Mouse (Mus musculus) thymus, postnatal 25 days (tissue): ENCODE measurements around the gene Rasl11b.
A peak's percentile ranks its signal among the peaks of the same experiment; 100 is the strongest.

Experiments used
- DNase-seq: peaks from one replicate; pipeline ENCODE4 v3.0.0; 2022

Gene Rasl11b

DNA sequence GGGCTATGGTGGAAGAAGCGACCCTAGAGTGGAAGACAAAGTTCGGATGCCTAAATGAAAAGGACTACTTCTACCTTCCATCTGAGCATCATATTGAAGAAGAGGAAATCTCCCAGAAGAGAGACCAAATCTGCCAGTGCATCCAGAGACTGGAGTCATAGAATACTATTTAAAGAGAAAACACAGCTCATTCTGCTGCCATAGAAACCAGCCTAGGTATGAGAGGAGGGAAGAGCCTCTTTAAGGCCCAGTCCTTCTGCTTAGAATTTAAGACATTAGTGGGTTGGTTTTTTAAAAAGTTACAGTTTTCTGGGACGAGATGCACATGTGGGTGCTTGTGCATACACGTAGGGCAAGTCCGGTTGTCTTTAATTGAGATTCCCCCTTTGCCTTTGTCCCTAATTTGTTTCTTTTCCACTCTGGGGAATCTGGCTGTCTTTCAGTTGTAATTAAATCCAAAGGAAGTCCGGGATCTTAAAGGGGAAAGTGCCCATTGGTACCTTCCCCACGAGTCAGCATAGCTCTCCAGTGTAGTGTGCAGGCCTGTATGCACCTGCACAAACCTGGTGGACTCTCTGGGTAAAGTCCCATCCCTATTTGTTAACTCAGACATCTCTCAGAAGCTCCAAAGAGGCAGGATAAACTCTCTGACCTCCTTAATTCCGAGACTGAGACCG lies 5.5 kb upstream of the Rasl11b start:
- no peak for DNase-seq

GRCm38 (mm10) chr5:74190161-74190491 lies 5.0 kb upstream of the Rasl11b start:
- DNase-seq: no peak

GRCm38 (mm10) chr5:74190911-74191310 lies 4.2 kb upstream of the Rasl11b start:
- DNase-seq: no peak

DNA sequence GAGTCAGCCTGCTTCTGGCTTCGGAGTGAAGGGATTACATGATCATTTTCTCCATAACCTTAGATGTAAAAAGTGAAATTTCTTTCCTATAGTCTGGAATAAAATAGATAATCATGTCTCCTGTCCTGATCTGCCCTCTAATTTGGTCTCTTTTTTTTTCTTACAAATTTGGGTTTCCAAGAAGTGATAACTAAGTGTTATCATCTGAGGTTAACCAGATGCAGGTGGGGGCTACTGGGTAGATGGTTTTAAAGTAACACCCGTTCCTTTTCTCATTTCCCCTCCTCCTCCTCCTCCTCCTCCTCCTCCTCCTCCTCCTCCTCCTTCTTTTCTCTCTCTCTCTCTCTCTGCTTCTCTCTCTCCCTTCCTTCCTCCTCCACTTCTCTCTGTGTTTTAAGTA lies 2.1 kb upstream of the Rasl11b start:
- no peak for DNase-seq

DNA sequence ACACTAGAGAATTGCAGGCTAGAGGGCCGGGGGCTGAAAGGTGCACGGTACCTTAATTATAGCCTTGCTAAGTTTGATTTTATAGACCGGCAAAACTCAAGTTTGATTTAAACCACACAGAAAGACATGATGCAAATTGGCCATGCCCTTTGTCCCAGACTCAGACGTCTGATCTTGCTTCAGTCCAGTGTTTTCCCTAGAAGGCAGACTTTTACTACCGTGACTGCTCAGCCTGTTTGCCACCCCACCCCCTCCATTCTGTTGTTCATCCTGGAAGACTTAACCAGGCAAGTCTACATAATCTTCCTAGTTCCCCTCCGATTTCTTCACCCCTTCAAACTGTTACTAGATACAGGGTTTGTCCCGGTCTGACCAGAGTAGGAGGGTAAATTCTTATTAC lies 1.5 kb upstream of the Rasl11b start:
- no peak for DNase-seq

GRCm38 (mm10) chr5:74194027-74194840 lies 852 bp upstream of the Rasl11b start:
- DNase-seq: no peak

DNA sequence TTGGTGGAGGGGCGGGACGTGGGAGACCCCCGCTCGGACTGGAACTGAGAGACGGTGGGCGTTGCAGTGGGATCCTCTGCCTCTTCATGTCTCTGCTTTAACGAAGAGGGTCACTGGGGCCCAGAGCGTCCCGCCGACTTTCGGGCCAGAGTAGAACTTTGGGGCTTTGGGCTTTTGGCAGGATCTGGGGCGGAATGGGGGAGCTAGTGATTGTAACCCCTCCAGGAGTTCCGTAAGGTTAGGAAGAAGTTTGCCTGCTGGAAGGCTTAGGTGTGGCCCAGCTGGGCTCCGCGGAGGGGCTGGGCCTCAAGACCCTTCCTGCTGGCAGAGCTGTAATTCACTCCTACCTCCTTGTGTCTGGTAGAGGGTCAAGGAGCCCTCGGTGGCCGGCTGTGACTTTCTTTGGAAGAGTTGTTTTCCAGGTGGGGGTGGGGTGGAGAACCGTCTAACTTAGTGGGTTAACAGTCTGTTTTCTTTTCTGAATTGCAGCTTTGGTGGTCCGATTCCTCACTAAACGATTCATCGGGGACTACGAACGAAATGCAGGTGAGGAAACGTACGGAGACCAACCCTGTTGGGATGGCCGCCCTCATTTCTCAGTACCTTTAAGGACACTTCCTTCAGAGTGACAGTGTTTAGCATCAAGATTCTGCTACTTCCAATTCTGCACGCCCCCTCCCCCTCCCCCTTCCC lies 674 bp downstream of the Rasl11b start:
- no peak for DNase-seq

- peak; percentile 63 for DNase-seq
These were observed 1.2 kb downstream of the Rasl11b start for GRCm38 (mm10) chr5:74196307-74196618.

DNA sequence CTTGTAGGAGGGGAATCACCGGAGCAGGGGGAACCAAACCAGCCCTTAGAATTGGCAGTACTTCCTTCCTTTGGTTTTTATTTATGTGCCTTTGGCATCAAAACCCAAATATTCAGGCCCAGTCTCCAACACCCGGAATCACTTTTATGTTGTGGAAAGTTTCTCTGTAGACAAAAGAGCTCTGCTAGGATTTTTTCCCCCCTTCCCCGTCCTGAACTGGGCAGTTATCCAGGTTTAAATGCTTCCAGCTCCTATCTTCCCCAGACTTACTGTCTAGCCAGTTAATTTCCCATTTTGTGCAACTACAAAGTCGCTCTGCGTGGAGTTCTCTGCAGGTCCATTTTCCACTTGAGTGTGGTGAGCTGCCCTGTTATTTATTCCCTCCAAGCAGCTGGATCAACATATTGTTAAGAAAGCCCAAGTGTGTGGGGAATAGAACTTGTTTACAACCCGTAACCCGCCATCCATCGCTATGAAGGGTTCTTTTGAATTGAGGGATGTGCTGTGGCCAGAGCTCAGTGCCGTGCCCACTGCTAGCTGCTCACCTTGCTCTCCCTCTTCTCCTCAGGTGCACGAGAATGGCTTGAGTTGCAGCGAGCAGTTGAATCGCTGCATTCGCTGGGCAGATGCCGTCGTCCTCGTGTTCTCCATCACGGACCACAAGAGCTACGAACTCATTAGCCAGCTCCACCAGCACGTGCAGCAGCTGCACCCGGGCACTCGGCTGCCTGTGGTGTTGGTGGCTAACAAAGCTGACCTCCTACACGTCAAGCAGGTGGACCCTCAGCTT lies 2.6 kb downstream of the Rasl11b start:
- no peak for DNase-seq

DNA sequence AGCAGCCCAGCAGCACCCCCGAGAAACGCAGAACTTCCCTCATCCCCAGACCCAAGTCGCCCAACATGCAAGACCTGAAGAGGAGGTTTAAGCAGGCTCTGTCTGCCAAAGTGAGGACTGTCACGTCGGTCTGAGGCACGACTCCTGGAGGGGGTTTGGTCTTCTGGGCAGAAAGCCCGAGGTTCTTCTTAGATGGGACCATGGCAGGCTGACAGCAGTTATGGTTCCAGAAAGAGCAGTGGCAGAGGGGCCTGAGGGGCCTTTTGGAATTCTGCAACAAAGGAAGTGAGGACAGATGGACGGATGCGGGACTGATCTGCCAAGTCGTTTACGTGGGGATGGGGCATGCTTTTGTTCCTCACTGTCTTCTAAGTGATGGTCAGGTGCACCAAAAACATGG lies 3.4 kb downstream of the Rasl11b start:
- no peak for DNase-seq

- DNase-seq: peak; percentile 16
These were observed 4.7 kb downstream of the Rasl11b start for GRCm38 (mm10) chr5:74199793-74200192.

DNA sequence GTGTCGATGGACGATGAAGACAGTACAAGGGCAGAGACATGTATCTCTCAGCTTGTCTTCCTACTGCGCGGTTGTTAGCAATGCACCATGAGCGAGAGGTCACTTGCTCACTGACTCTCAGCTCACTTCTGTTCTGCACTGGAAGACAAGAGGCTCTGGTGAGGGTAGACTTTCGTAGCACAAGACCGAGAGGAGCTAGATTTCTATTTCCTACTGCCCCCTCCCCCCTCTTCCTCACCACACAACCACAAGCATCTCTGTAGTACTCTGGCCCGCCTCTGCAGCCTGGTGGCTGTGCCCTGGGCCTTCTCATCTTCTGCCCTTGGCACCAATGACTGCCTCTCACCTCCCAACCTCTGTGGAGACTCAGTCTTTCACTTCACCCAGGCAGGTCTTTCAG lies 5.4 kb downstream of the Rasl11b start:
- DNase-seq: peak; percentile 63

DNA sequence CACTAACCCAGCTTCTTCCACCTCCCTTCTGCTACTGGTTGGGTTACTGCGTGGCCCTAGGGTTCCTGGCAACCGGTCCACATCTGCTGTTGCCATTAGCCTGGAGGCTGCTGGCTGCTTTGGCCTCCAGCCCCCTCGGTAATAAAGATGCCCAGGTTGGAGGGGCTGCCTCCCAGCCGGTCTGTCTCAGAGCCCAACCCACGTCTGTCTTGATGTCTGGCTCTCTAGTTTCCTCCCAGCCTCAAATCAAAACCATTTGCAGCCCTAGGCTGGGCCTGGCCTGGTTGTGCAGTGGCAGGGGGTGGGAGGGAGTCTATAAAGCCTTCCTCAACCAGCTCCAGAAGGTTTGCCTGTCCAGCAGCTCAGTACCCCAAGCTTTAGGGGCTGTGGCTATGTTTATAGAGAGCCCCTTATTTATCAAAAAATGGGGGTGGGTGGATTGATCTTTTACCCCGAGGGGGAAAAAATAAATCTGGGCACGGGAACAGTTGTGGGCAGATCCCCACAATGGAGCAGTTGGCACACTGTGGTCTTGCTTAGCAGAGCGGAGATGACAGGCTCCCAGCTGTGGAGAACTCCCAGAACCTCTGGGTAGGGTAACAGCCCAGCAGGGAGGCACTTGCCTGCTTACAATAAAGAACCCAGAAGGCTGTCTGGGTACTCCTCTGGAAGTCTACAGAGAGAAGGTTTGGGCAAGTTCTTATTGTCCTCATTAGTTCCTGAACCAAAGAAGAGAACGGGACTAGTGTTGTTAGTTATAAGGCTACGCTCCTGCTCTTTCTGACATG lies 6.7 kb downstream of the Rasl11b start:
- no peak for DNase-seq

DNA sequence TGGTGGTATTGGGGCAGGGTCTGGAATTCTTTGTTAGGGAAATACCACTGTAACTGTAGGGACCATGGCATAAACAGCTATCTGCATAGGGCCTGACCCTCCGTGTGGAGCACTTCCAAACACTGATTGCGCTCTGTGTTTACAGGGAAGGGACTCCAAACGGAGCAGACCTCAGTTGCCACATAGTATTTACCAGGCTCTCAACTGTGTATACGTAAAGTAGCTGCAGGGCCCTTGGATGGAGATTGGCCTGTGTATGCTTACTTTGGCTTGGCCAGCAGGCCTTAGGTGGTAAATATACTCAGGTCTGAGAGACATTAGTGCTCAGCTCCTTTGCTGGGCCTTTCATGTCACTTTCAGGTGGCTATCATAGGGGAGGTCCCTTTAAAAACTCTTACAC lies 7.4 kb downstream of the Rasl11b start:
- DNase-seq: no peak

GRCm38 (mm10) chr5:74204465-74204864 lies 9.4 kb downstream of the Rasl11b start:
- no peak for DNase-seq

- DNase-seq: no peak
These were observed 10.4 kb downstream of the Rasl11b start for GRCm38 (mm10) chr5:74205509-74205908.

DNA sequence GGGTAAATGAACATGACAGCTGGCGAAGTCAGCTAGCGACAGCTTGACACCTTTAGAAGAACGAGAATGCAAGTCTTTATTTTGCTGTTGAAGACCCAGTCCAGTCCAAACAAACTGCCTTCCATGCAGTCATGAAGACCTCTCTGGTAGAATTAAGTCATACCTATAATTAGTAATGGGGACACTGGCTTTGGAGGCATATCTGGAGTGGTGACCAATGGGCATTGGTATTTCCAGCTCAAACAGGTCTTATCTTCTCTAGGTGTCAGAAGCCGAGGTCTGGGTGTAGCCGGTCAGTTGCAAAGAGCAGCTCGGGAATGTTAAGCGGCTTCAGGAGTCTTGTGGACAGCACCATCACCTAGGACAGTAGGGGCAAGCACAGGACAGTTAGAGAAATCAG lies 11.0 kb downstream of the Rasl11b start:
- DNase-seq: no peak

- DNase-seq: no peak
These were observed 11.6 kb downstream of the Rasl11b start for GRCm38 (mm10) chr5:74206649-74207048.

- DNase-seq: no peak
These were observed 12.1 kb downstream of the Rasl11b start for GRCm38 (mm10) chr5:74207209-74207608.

GRCm38 (mm10) chr5:74208438-74208837 lies 13.4 kb downstream of the Rasl11b start:
- DNase-seq: no peak

DNA sequence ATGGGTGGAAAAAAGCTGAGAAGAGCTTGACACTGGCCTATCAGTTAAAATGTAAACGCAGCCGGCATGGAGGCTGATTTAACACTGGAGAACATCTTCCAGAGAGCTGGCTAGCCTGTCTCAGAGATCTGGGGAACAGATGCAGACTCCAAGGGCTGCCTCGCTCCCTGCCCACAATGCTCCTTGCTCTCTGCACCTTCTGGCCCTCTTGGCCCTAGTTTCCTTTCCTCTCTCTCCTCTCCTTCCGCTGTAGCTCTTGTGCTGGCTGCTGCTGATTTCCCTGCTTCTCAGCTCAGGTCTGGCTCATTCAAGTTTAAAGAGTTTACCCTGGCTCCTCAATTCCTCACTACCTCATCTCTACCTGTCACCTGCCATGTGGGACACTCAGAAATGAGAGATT lies 14.6 kb downstream of the Rasl11b start:
- no peak for DNase-seq

DNA sequence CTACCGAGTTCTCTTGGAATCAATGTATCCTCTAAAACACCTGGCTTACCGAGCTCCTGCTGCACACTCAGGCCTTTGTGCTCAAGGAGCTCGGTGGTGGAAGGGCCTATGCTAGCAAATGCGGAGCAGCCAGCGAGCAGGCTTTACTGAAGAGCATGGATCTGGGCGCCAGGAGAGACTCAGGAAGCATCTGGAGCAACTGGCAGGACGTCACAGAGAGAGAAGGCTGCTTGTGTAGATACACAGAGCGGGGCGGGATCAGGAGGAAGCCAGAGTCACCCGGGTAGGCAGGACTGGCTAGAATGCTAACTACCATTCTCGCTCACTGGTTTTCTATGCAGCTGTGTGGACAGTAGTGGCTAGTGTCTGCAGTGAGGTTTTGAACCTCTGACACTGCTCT lies 16.3 kb downstream of the Rasl11b start:
- no peak for DNase-seq
